Comparison of ENCODE assay signal across 30 mouse cellular contexts in the genomic region with DNA sequence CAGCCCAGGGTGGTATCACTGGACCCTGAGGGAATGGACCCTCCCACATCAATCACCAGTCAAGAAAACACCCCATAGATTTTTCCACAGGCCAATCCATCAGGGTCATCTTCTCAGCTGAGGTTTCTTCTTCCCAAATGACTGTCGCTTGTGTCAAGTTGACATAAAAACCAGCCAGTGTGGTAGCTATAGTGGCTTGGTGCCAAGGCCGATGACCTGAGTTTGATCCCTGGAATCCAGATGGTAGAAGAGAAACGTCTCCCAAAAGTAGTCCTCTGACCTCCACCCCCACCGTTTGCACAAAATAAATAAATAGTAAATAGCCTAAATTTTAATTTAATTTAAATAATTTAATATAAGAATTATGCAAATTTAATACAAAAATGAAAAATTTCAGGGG.
"Had no signal": no experiment of that assay in that cellular context is flagged by ENCODE, and none has a peak within 500 bp of the region (broad histone marks: within the 10 kb centered on the region; RNA-seq: fewer than 3 reads in every experiment).

No protein-coding gene starts in this region.

- H3K9ac ChIP-seq: limb, embryonic 12.5 days; limb, embryonic 13.5 days; limb, embryonic 15.5 days; liver, embryonic 13.5 days; liver, embryonic 14.5 days; liver, embryonic 15.5 days; lung, embryonic 14.5 days; lung, embryonic 15.5 days; midbrain, embryonic 12.5 days; midbrain, embryonic 13.5 days; midbrain, embryonic 15.5 days; neural tube, embryonic 12.5 days had no signal

- H3K27ac ChIP-seq: left cerebral cortex, adult 2 months; limb, embryonic 10.5 days; limb, embryonic 12.5 days; limb, embryonic 13.5 days; limb, embryonic 15.5 days; liver, embryonic 13.5 days; liver, embryonic 14.5 days; liver, embryonic 15.5 days; lung, embryonic 15.5 days; macrophage; midbrain, embryonic 10.5 days; midbrain, embryonic 12.5 days; midbrain, embryonic 13.5 days; midbrain, embryonic 15.5 days; neural tube, embryonic 12.5 days had no signal

- H3K9me3 ChIP-seq: limb, embryonic 10.5 days; limb, embryonic 12.5 days; limb, embryonic 13.5 days; limb, embryonic 15.5 days; liver, embryonic 13.5 days; liver, embryonic 15.5 days; lung, embryonic 15.5 days; megakaryocyte, embryonic 14.5 days; midbrain, embryonic 10.5 days; midbrain, embryonic 12.5 days; midbrain, embryonic 13.5 days; midbrain, embryonic 15.5 days; neural tube, embryonic 12.5 days had no signal

- H3K36me3 ChIP-seq: limb, embryonic 10.5 days; limb, embryonic 12.5 days; limb, embryonic 13.5 days; limb, embryonic 15.5 days; liver, embryonic 13.5 days; liver, embryonic 15.5 days; lung, embryonic 15.5 days; midbrain, embryonic 10.5 days; midbrain, embryonic 12.5 days; midbrain, embryonic 13.5 days; midbrain, embryonic 15.5 days; neural tube, embryonic 12.5 days had no signal

- H3K27me3 ChIP-seq: limb, embryonic 12.5 days; limb, embryonic 13.5 days; limb, embryonic 15.5 days; lung, embryonic 15.5 days; megakaryocyte, embryonic 14.5 days; midbrain, embryonic 15.5 days; neural tube, embryonic 12.5 days had no signal

- DNase-seq: left cerebral cortex, postnatal 4 days; liver, embryonic 13.5 days; lung, adult 18-20 months; lung, adult 2 months; lung, embryonic 14.5 days; lung, postnatal 10 days; lung, postnatal 14 days; lung, postnatal 36 days; lung, postnatal 4 days; midbrain, embryonic 14.5 days had no signal

- ATAC-seq: lung, postnatal 0 days; midbrain, embryonic 13.5 days; midbrain, embryonic 15.5 days; midbrain, embryonic 16.5 days had no signal

- H3K4me2 ChIP-seq: limb, embryonic 12.5 days; limb, embryonic 13.5 days; limb, embryonic 15.5 days; liver, embryonic 11.5 days; liver, embryonic 13.5 days; liver, embryonic 15.5 days; lung, embryonic 14.5 days; lung, embryonic 15.5 days; midbrain, embryonic 11.5 days; midbrain, embryonic 12.5 days; midbrain, embryonic 13.5 days; midbrain, embryonic 15.5 days; neural tube, embryonic 12.5 days had no signal

- H3K4me3 ChIP-seq: left cerebral cortex, adult 2 months; limb, embryonic 10.5 days; limb, embryonic 12.5 days; limb, embryonic 13.5 days; limb, embryonic 15.5 days; liver, embryonic 13.5 days; liver, embryonic 15.5 days; lung, embryonic 15.5 days; megakaryocyte, embryonic 14.5 days; midbrain, embryonic 10.5 days; midbrain, embryonic 12.5 days; midbrain, embryonic 13.5 days; midbrain, embryonic 15.5 days; myocyte; neural tube, embryonic 12.5 days had no signal
